Mouse (Mus musculus): Measurements from ENCODE around the gene Ripor1.

The Ripor1 gene

DNA sequence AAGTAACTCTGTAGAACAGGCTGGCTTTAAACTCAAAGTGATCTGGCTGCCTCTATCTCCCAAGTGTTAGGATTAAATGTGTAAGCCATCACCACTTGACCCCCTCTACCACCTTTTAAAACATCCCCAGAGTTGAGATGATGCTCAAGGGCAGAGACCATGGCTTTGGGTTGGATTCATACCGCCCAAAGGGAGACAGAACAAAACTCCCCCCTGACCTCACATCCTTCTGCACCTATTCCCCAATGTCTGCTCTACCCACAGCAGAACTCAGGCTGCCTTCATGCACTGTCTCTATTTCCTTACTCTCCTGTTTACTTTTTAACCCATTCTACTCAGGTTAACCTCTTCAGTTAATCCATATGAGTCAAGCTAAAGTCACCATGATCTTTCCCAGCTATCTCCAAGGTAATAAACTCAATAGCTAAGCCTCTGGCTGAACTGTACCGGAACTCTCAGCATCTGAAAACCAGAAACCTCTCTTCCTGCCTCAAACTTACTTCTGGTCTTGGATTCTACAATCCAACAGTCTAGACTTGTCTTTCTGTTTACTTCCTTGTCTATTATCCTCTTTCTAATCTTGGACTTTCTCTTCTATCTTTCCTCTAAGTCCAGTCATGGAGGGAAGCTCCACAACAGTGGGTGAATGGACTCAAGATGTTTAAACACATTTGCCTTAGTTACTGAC lies 29.9 kb downstream of the Ripor1 start:
- DNase-seq = no peak

DNA sequence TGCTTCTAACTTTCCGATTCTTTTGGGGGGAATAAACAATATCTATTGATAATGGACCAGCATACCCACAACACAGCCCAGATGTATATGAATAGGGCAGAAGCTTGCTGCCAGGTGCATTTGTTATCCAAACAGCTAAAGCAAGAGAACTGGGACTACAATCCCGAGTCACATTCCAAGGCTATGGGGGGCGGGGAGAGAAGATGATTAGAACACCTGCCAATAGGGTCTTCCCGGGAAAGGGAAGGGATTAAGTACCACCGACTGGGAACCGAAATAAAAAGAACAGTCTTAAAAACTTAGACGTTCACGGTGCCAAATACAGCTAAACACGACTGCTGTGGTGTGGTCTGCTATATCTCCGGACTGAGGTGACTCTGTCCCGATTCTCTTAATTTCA lies 30.4 kb downstream of the Ripor1 start:
- DNase-seq = no peak

DNA sequence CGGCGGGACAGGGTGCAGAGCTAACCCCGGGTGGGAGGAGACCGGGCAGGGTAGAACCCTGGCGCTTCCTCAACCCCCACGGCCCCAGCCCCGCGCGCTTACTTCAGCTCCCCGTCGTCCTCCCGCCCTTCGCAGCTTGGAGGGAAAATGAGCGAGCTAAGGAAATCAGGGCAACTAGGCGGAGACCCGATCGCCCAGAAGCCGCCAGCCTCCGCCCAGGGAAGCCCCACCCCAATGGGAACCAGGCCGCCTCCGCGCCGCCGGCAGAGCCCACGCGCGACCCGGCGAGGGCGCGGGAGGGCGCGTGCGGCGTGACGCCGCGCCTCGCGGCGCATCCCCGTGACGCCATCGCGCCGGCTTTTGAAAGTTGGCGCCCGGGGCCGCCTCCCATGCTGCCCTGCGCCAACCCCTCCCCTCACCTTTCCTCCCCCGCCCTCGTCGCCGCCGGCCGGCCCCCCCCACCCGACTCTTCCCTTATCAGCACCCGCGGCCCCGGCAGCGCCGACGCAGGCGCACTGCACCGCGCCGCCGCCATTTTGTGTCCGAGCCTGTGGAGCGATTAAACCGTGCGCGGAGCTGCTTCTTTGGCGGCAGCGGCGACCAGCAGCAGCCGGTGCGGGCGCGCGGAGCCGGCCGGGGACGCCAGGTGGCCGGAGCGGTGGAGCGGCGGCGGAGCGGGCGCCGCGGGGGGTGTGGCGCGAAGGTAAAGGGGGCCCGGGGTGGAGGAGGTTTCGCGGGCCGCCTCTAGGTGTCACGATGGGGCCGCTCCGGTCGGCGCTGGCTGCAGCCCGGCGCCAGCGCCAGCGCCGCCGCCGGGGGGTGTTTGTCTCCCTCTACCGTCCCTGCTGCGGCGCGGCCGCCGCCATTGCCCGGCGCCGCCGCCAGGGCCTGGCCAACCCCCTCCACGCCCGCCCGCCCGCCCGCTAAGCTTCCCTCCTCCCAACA lies 31.2 kb downstream of the Ripor1 start, which contains the start of gene Ctcf:
TSS of gene Ctcf (plus strand) at position 551 of the 945 bp plus-strand sequence.
- DNase-seq = peak; percentile 96

DNA sequence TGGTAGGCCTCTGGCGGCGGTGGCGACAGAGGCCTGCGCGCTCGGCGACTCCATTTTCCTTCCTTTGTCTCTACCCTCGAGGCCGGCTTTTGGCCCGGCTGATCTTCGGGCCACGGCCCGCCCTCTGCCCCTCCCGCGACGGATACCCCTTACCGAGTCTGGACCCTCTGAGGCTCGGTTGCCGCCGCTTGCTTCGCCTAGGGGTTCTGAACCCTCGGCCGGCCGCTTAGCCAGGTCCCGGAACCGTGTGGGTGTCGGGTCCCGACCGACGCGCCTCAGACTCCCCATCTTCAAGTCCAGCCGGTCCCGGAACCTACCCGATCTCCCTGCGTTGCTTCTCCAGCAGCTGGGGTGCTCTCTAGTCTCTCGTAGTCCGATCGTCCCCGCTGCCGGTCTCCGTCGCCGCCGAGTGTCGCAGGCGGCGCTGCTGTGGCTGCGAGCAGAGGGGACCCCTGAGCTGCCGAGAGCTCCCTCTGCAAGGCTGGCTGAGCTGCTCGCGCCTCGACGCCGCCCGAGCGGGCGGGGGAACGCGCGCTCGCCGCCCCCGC lies 32.0 kb downstream of the Ripor1 start, which contains the start of gene Agrp:
TSS of gene Agrp (minus strand) at position 431 of the 548 bp plus-strand sequence.
- DNase-seq = peak; percentile 69

DNA sequence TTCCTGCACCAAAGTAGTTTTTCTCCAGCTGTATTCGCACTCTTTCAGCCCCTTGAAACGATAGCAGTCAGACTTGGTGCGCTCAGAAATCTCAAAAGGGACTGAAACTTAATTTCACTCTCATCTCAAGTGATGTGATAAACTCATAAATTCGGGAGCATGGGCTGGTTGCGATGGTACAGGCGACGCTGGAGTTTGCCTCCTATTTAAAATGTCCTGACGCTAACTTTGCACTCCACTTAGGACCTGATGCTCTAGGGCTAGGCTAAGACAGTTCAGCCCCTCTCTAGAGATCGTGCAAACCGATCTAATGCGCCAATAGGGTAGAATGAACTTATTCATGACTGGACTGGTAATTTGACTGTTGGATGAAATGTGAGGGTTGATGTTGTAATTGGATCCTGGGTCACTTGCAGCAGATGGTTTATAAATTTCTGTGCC lies 32.6 kb downstream of the Ripor1 start:
- peak; percentile 29 for DNase-seq

DNA sequence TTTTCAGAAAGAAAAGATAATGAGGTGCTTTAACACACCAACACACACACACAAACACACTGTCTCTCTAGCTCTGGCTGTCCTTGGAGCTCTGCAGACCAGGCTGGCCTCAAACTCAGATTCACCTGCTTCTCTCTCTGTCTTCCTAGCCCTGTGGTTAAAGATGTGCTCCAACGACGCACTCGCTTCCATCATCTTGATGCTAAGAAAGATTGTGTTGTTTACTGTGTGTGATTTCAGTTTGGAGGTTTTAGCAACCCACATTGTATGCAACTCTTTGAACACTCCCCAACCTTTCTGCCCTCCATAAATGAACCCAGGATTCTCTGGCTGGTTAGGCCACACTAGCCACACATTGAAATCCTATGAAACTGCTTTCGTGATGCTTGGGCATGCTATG lies 33.5 kb downstream of the Ripor1 start:
- DNase-seq = no peak

DNA sequence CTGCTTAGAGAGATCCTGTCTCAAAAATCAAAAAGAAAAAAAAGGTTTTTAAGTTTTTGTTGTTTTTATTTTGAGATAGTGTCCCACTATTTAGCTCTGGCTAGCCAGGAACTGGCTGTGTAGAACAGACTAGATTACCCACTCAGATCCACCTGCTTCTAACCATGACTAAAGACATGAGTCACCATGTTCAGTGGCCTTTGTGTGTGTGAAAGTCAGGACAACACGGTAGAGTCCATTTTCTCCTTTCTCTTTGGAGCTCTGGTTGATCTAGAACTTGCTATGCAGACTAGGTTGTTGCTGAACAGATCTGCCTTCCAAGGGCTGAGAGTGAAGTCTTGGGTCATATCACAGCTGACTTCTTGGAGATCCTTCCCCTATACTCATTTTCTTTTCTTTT lies 34.8 kb downstream of the Ripor1 start:
- no peak for DNase-seq

DNA sequence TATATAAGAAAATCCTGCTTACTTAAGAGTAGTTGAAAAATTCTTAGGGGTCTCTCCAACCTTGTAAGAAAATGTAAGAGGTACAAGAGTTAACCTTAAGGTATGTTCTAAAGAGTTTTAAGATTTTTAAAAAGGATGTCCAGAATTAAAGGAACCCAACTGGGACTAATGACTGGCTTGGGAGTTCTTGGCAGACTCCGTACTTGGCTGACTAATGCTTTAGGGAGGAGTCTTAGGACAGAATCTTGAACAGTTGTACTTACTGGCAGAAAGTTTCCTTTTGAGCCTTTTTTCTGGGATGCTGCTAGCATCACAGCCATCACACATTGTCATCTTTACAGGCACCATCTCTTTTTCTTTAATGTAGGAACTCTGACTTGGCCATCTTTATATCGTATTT lies 35.5 kb downstream of the Ripor1 start:
- no peak for DNase-seq

DNA sequence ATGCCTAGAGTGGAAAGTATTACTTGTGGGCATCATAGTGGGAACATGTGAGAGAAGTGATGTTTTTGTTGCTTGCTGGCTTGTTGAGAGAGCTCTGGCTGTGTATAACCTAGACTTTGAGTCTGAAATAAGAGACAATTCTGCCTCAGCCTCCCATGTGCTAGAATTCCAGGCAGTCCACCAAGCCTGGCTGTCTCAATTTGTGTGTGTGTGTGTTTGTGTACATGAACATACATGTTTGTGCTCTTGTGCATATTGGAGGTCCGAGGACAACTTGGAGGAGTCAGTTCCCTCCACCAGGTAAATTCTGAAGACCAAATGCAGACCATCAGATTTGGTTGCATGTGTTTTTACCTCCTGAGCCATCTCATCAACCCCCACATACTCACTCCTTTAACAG lies 40.1 kb downstream of the Ripor1 start:
- no peak for DNase-seq

DNA sequence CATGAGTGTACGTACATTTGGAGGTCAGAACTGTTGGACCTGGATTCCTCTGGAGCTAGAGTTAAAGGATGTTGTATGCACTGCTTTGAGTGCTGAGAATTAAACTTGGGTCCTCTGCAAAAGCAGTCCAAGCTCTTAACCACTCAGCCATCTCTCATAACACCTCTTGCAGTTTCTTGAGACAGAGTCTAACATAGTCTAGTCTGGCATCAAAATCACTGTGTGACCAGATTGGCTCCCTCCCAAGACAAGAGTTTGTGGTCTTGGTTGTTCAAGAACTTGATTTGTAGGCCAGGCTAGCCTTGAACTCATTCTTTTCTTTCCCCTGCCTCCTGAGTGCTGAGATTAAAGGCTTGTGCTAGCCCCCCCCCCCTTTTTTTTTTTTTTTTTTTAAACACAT lies 43.9 kb downstream of the Ripor1 start:
- no peak for DNase-seq

DNA sequence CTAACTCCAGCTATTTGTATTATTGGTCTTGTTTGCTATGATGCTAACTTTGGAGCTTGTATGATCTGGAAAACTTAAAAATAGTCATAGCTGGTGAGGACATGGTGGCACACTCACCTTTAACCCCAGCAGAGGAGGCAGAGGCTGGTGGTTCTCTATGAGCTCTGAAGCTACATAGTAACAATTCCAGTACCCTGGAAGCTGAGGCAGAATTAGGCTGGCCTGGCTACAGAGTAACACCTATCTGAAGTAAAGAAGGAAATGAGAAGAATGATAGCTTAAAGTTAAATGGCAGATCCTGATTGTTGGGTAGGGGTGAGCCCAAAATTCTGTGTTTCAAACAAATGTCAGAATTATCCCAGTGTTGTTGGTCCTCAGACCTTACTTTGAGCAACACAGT lies 52.6 kb downstream of the Ripor1 start:
- DNase-seq = no peak

DNA sequence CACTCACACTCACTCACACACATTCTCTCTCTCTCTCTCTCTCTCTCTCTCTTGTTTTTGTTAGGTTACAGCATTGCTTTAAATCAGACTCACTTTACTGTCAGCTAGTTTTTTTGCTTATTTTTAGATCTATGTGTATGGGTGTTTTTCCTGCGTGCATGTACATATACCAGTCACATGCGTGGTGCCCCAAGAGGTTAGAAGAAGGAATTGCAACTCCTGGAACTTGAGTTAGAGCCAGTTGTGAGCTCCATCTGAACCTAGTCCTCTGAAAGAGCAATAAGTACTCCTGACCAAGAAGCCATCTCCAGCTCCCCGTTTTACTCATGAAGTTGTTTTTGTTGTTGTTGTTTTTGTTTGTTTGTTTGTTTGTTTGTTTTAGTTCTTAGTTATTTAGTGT lies 56.1 kb downstream of the Ripor1 start:
- no peak for DNase-seq
